Mouse (Mus musculus) midbrain, embryonic 12.5 days (tissue): ENCODE data around the gene Omg. TPM values are rescaled to one million over a fixed set of nuclear protein-coding genes. Genes with fewer than 3 reads are reported as not detected.

Experiments
- ATAC-seq: fragments of 200-750 bp; cut with Nextera tagmentation; 2 replicates; pipeline ENCODE4 v1.8.0; 2017; ENCODE audit warnings: low read depth, moderate TSS enrichment, moderate library complexity; ENCODE audit not compliant: low FRiP score
- H3K27ac ChIP-seq: fragments of 300-500 bp; sonication (generic); replicated peaks from 2 replicates; pipeline ENCODE4 v1.5.1; 2016; ENCODE audit warnings: mild to moderate bottlenecking
- H3K27me3 ChIP-seq: fragments of 300-500 bp; sonication (generic); 2 replicates; pipeline ENCODE4 v1.6.1; 2016; ENCODE audit warnings: mild to moderate bottlenecking
- H3K36me3 ChIP-seq: fragments of 300-500 bp; sonication (generic); 2 replicates; pipeline ENCODE4 v1.6.1; 2016
- H3K4me1 ChIP-seq: fragments of 300-500 bp; sonication (generic); 2 replicates; pipeline ENCODE4 v1.6.1; 2016
- H3K4me2 ChIP-seq: fragments of 300-500 bp; sonication (generic); replicated peaks from 2 replicates; pipeline ENCODE4 v1.6.1; 2016; ENCODE audit warnings: mild to moderate bottlenecking, moderate library complexity
- H3K4me3 ChIP-seq: fragments of 300-500 bp; sonication (generic); 2 replicates; pipeline ENCODE4 v1.5.1; 2016; ENCODE audit warnings: mild to moderate bottlenecking
- H3K9ac ChIP-seq: fragments of 300-500 bp; sonication (generic); replicated peaks from 2 replicates; pipeline ENCODE4 v1.6.1; 2016; ENCODE audit warnings: mild to moderate bottlenecking, moderate library complexity
- H3K9me3 ChIP-seq: fragments of 300-500 bp; sonication (generic); 2 replicates; pipeline ENCODE4 v1.6.1; 2016; ENCODE audit warnings: mild to moderate bottlenecking
- WGBS: fragments of 180-500 bp; shearing (Covaris S2); methylation state at CpG from one replicate; pipeline ENCODE4 v1.1.7; 2016; 5-methylcytosine and 5-hydroxymethylcytosine counted together
- polyA plus RNA-seq: library from polyadenylated mRNA; unstranded; fragments of >200 nt; fragmentation: Nextera tagmentation; extraction: Ambion mirVana; gene quantifications from 2 replicates; pipeline ENCODE4 v1.2.1, GENCODE M21; 2016

Omg gene
- polyA plus RNA-seq: 1.7 and 2.1 TPM in 2 replicates

GRCm38 (mm10) chr11:79503845-79504244 lies at the start of gene Omg:
TSS of gene Omg (minus strand) at chr11:79504084.
- no peak for ATAC-seq

GRCm38 (mm10) chr11:79552622-79553021 lies 48.7 kb upstream of the Omg start:
- H3K9ac ChIP-seq: no peak overlapping the region
- H3K27ac ChIP-seq: no peak overlapping the region
- WGBS: 78% methylated on average over 1 of the region's 1 CpGs
- H3K4me1 ChIP-seq: no peaks in the 10 kb centered on the region
- ATAC-seq: no peak
- no peaks in the 10 kb centered on the region for H3K27me3 ChIP-seq
- H3K9me3 ChIP-seq: no peaks in the 10 kb centered on the region
- H3K4me3 ChIP-seq: no peak overlapping the region
- peaks cover 80% of the 10 kb centered on the region for H3K36me3 ChIP-seq
- H3K4me2 ChIP-seq: no peak overlapping the region

More at GRCm38 (mm10) chr11:79503845-79504244, at the start of gene Omg:
- Histone ChIP-seq H3K27me3 (no peaks in the 10 kb centered on the region), H3K4me2 (peak within 1 kb of the TSS; percentile 29), H3K27ac (peak within 1 kb of the TSS; percentile 66; the same call in 1 of the 2 replicates), H3K4me3 (no peak within 1 kb of the TSS), H3K36me3 (no peaks in the 10 kb centered on the region), H3K4me1 (peaks cover 18% of the 10 kb centered on the region), H3K9ac (no peak within 1 kb of the TSS), H3K9me3 (no peaks in the 10 kb centered on the region)
- WGBS: 25% methylated on average over 8 of the region's 8 CpGs

GRCm38 (mm10) chr11:79536293-79536692 lies 32.4 kb upstream of the Omg start:
- Histone ChIP-seq H3K9me3 (no peaks in the 10 kb centered on the region), H3K9ac (no peak overlapping the region), H3K4me2 (no peak overlapping the region), H3K27me3 (no peaks in the 10 kb centered on the region), H3K36me3 (peaks cover 31% of the 10 kb centered on the region; the same call in 1 of the 2 replicates), H3K4me3 (no peak overlapping the region), H3K4me1 (peaks cover 8% of the 10 kb centered on the region; the same call in 1 of the 2 replicates), H3K27ac (no peak overlapping the region)
- WGBS: 93% methylated on average over 3 of the region's 3 CpGs
- no peak for ATAC-seq

GRCm38 (mm10) chr11:79535554-79535953 lies 31.7 kb upstream of the Omg start:
- H3K4me2 ChIP-seq: no peak overlapping the region
- no peak for ATAC-seq
- no peak overlapping the region for H3K4me3 ChIP-seq
- H3K9ac ChIP-seq: no peak overlapping the region
- 91% methylated on average over 4 of the region's 4 CpGs for WGBS
- H3K27me3 ChIP-seq: no peaks in the 10 kb centered on the region
- peaks cover 26% of the 10 kb centered on the region; the same call in 1 of the 2 replicates for H3K36me3 ChIP-seq
- H3K27ac ChIP-seq: no peak overlapping the region
- no peaks in the 10 kb centered on the region for H3K9me3 ChIP-seq
- H3K4me1 ChIP-seq: peaks cover 8% of the 10 kb centered on the region; the same call in 1 of the 2 replicates

GRCm38 (mm10) chr11:79533950-79534690 lies 30.2 kb upstream of the Omg start:
- Histone ChIP-seq H3K4me2 (no peak overlapping the region), H3K9me3 (no peaks in the 10 kb centered on the region), H3K27me3 (no peaks in the 10 kb centered on the region), H3K9ac (no peak overlapping the region), H3K4me1 (peaks cover 8% of the 10 kb centered on the region; the same call in 1 of the 2 replicates), H3K4me3 (no peak overlapping the region), H3K36me3 (peaks cover 18% of the 10 kb centered on the region; the same call in 1 of the 2 replicates), H3K27ac (peak overlapping the region; percentile 56; the same call in 1 of the 2 replicates)
- WGBS: 85% methylated on average over 8 of the region's 8 CpGs
- no peak for ATAC-seq

- H3K4me2 ChIP-seq: no peak overlapping the region
- H3K9ac ChIP-seq: no peak overlapping the region
- H3K9me3 ChIP-seq: no peaks in the 10 kb centered on the region
- H3K27ac ChIP-seq: no peak overlapping the region
- H3K4me1 ChIP-seq: peaks cover 8% of the 10 kb centered on the region; the same call in 1 of the 2 replicates
- H3K27me3 ChIP-seq: no peaks in the 10 kb centered on the region
- peaks cover 20% of the 10 kb centered on the region; the same call in 1 of the 2 replicates for H3K36me3 ChIP-seq
- WGBS: 87% methylated on average over 6 of the region's 6 CpGs
- no peak for ATAC-seq
- no peak overlapping the region for H3K4me3 ChIP-seq
Observed at GRCm38 (mm10) chr11:79533311-79533710, 29.4 kb upstream of the Omg start.

- Histone ChIP-seq H3K36me3 (0 out of 2 replicates have a peak, but pooled peaks cover 22% of the 10 kb centered on the region), H3K4me1 (peaks cover 8% of the 10 kb centered on the region; the same call in 1 of the 2 replicates), H3K4me3 (no peak overlapping the region), H3K9me3 (no peaks in the 10 kb centered on the region), H3K27ac (no peak overlapping the region), H3K27me3 (no peaks in the 10 kb centered on the region), H3K9ac (no peak overlapping the region), H3K4me2 (no peak overlapping the region)
- ATAC-seq: no peak
- WGBS: 97% methylated on average over 4 of the region's 4 CpGs
Observed at GRCm38 (mm10) chr11:79531485-79531884, 27.6 kb upstream of the Omg start.

GRCm38 (mm10) chr11:79530774-79531173 lies 26.9 kb upstream of the Omg start:
- no peak overlapping the region for H3K9ac ChIP-seq
- no peak overlapping the region for H3K4me2 ChIP-seq
- no peaks in the 10 kb centered on the region for H3K27me3 ChIP-seq
- peaks cover 8% of the 10 kb centered on the region; the same call in 1 of the 2 replicates for H3K4me1 ChIP-seq
- H3K27ac ChIP-seq: no peak overlapping the region
- WGBS: 84% methylated on average over 11 of the region's 11 CpGs
- H3K36me3 ChIP-seq: 0 out of 2 replicates have a peak, but pooled peaks cover 19% of the 10 kb centered on the region
- ATAC-seq: no peak
- H3K4me3 ChIP-seq: no peak overlapping the region
- no peaks in the 10 kb centered on the region for H3K9me3 ChIP-seq

- no peak for ATAC-seq
- Histone ChIP-seq H3K4me1 (peaks cover 8% of the 10 kb centered on the region; the same call in 1 of the 2 replicates), H3K27me3 (no peaks in the 10 kb centered on the region), H3K9me3 (no peaks in the 10 kb centered on the region), H3K27ac (no peak within 1 kb of the TSS), H3K4me3 (no peak within 1 kb of the TSS), H3K36me3 (0 out of 2 replicates have a peak, but pooled peaks cover 19% of the 10 kb centered on the region), H3K4me2 (no peak within 1 kb of the TSS), H3K9ac (no peak within 1 kb of the TSS)
- WGBS: 86% methylated on average over 7 of the region's 7 CpGs
Observed at GRCm38 (mm10) chr11:79530333-79530761, 26.5 kb upstream of the Omg start, which contains the start of the genes Evi2 and Evi2a. TSS of gene Evi2 (minus strand) at chr11:79530589. TSS of gene Evi2a (minus strand) at chr11:79530609.

- Histone ChIP-seq H3K4me3 (no peak overlapping the region), H3K36me3 (0 out of 2 replicates have a peak, but pooled peaks cover 22% of the 10 kb centered on the region)
- 99% methylated on average over 2 of the region's 2 CpGs for WGBS
Observed at GRCm38 (mm10) chr11:79529736-79530135, 25.9 kb upstream of the Omg start.

GRCm38 (mm10) chr11:79529226-79529625 lies 25.3 kb upstream of the Omg start:
- H3K4me2 ChIP-seq: no peak overlapping the region
- H3K4me3 ChIP-seq: no peak overlapping the region
- H3K9me3 ChIP-seq: no peaks in the 10 kb centered on the region
- 96% methylated on average over 6 of the region's 6 CpGs for WGBS
- no peaks in the 10 kb centered on the region for H3K27me3 ChIP-seq
- H3K36me3 ChIP-seq: 0 out of 2 replicates have a peak, but pooled peaks cover 24% of the 10 kb centered on the region
- H3K27ac ChIP-seq: no peak overlapping the region
- ATAC-seq: no peak
- no peak overlapping the region for H3K9ac ChIP-seq
- peaks cover 1% of the 10 kb centered on the region; the same call in 1 of the 2 replicates for H3K4me1 ChIP-seq

More at GRCm38 (mm10) chr11:79529736-79530135, 25.9 kb upstream of the Omg start:
- Histone ChIP-seq H3K4me2 (no peak overlapping the region), H3K9ac (no peak overlapping the region), H3K9me3 (no peaks in the 10 kb centered on the region), H3K4me1 (peaks cover 6% of the 10 kb centered on the region; the same call in 1 of the 2 replicates), H3K27ac (no peak overlapping the region), H3K27me3 (no peaks in the 10 kb centered on the region)
- no peak for ATAC-seq

GRCm38 (mm10) chr11:79528601-79529000 lies 24.7 kb upstream of the Omg start:
- Histone ChIP-seq H3K4me2 (no peak overlapping the region), H3K27ac (no peak overlapping the region), H3K4me1 (no peaks in the 10 kb centered on the region; the same call in 1 of the 2 replicates), H3K9me3 (no peaks in the 10 kb centered on the region), H3K4me3 (no peak overlapping the region), H3K27me3 (no peaks in the 10 kb centered on the region), H3K9ac (no peak overlapping the region), H3K36me3 (0 out of 2 replicates have a peak, but pooled peaks cover 26% of the 10 kb centered on the region)
- no peak for ATAC-seq
- 96% methylated on average over 3 of the region's 3 CpGs for WGBS
